Mouse (Mus musculus): Measurements from ENCODE around the gene Akr1c13. TPM values are rescaled to one million over a fixed set of nuclear protein-coding genes. Genes with fewer than 3 reads are reported as not detected.
"Not testable (repeated sequence)": the region's sequence is repeated elsewhere in the genome, so short reads cannot be mapped to it uniquely, and the experiment has no call there.

The Akr1c13 gene
- 3.2 and 3.7 TPM in 2 replicates for polyA plus RNA-seq (2014; fragmentation: Nextera tagmentation; extraction: Ambion mirVana)

DNA sequence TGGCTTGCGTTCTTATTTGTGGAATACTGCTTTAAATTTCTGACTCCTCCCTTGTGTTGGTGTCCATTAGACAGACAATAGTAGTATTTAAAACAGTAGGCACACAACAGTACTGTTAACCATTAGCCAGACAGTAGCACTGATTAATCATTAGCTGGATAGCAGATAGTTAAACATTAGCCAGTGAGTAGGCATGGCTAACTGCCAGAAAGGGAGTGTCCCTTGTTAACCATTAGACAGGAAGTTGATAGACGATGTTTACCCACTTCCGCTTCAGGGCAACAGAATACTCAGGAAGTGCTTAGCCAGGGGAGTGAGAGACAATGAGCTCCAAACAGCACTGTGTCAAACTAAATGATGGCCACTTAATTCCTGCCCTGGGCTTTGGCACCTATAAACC is at the start of gene Akr1c13:
Gene Akr1c13, plus strand, starts transcription at position 247 of the 400 bp plus-strand sequence.
- H3K4me2 ChIP-seq: no peak within 1 kb of the TSS

DNA sequence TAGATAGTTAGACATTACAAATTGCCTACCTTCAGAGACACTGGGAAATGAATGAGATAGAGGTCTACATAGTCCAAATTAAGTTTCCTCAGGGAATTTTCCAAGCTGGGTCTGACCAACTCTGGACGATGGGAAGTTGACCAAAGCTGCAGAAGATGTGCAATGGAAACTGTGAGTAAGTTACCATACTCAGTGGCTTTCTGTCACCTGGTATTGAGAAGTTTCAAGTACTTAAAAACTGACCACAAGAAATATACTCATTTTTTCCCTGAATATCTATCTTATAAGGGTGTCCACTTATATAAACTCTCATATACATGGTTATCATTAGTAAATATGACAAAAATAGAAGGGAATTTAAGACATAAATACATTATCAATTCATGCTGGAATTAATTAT is 46.7 kb upstream of the Akr1c13 start:
- H3K36me3 ChIP-seq (ENCODE audit: control insufficient read depth, insufficient read depth, low read length): no peaks in the 10 kb centered on the region
- no peak overlapping the region for H3K4me3 ChIP-seq (ENCODE audit: low read depth, low read length)
- H3K4me1 ChIP-seq (ENCODE audit: control insufficient read depth, insufficient read depth, low read length): no peaks in the 10 kb centered on the region
- H3K9ac ChIP-seq (ENCODE audit: low read depth, low read length): no peak overlapping the region
- no peaks in the 10 kb centered on the region for H3K9me3 ChIP-seq (replicated peaks; ENCODE audit: control insufficient read depth, low read length)
- H3K4me2 ChIP-seq: no peak overlapping the region
- H3K27me3 ChIP-seq (ENCODE audit: control insufficient read depth, insufficient read depth, low read length): no peaks in the 10 kb centered on the region
- 61% methylated on average over 1 of the region's 1 CpGs for WGBS (ENCODE audit: insufficient replicate concordance)
- H3K27ac ChIP-seq (ENCODE audit: low read depth, low read length): no peak overlapping the region
- ATAC-seq (replicated peaks; ENCODE audit: insufficient number of reproducible peaks, low FRiP score, low TSS enrichment): no peak

More for the DNA sequence above, at the start of gene Akr1c13:
- Histone ChIP-seq H3K4me1 (ENCODE audit: control insufficient read depth, insufficient read depth, low read length) (no peaks in the 10 kb centered on the region), H3K27me3 (ENCODE audit: control insufficient read depth, insufficient read depth, low read length) (no peaks in the 10 kb centered on the region), H3K27ac (ENCODE audit: low read depth, low read length) (no peak within 1 kb of the TSS), H3K36me3 (ENCODE audit: control insufficient read depth, insufficient read depth, low read length) (no peaks in the 10 kb centered on the region), H3K9ac (ENCODE audit: low read depth, low read length) (no peak within 1 kb of the TSS), H3K4me3 (ENCODE audit: low read depth, low read length) (no peak within 1 kb of the TSS), H3K9me3 (replicated peaks; ENCODE audit: control insufficient read depth, low read length) (no peaks in the 10 kb centered on the region)
- WGBS (ENCODE audit: insufficient replicate concordance): 58% methylated on average over 3 of the region's 3 CpGs
- ATAC-seq (replicated peaks; ENCODE audit: insufficient number of reproducible peaks, low FRiP score, low TSS enrichment): no peak

DNA sequence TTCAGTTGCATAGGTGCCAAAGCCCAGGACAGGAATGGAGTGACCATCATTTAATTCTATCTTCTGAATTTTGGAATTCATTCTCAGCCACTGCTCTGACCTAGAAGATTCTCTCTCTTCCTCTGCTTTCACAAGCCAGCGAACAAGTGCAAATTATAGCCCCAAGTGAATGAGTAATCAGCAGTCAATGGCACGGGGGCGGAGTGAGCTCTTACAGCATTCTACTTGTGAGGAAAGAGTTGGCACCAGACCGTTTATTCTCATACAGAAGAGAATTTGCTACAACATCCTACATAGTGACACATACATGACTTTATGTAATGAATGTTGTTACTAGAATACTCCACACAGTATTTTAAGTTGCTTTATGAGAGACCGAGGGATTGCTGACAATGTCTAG is 40.4 kb upstream of the Akr1c13 start, which contains the start of gene Akr1c18:
Gene Akr1c18, minus strand, starts transcription at position 137 of the 400 bp plus-strand sequence.
- Histone ChIP-seq H3K27ac (ENCODE audit: low read depth, low read length) (no peak within 1 kb of the TSS), H3K4me2 (no peak within 1 kb of the TSS), H3K4me1 (ENCODE audit: control insufficient read depth, insufficient read depth, low read length) (no peaks in the 10 kb centered on the region), H3K9ac (ENCODE audit: low read depth, low read length) (no peak within 1 kb of the TSS), H3K4me3 (ENCODE audit: low read depth, low read length) (no peak within 1 kb of the TSS), H3K9me3 (replicated peaks; ENCODE audit: control insufficient read depth, low read length) (no peaks in the 10 kb centered on the region), H3K36me3 (ENCODE audit: control insufficient read depth, insufficient read depth, low read length) (no peaks in the 10 kb centered on the region), H3K27me3 (ENCODE audit: control insufficient read depth, insufficient read depth, low read length) (no peaks in the 10 kb centered on the region)
- WGBS (ENCODE audit: insufficient replicate concordance): 84% methylated on average over 5 of the region's 5 CpGs
- ATAC-seq (replicated peaks; ENCODE audit: insufficient number of reproducible peaks, low FRiP score, low TSS enrichment): no peak

DNA sequence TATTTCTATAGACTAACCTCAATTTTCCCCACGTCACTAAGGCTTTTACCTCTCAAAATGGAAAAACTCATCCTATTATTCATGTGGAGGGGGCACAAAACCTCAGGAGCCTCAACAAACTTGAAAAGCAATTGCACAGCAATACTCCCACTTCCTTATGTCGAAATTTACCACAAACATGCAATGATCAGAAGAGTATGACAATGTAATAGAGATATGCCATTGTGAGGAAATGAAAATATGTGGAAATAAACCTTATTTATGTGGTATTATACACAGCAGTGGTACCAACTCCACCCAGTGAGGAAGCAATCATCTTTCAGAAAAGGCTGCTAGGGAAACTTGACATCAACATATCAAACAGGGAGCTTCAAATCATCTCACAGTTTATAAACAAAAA is 38.0 kb upstream of the Akr1c13 start:
- H3K9me3 ChIP-seq (replicated peaks; ENCODE audit: control insufficient read depth, low read length): no peaks in the 10 kb centered on the region
- no peak overlapping the region for H3K4me2 ChIP-seq
- 62% methylated on average over 2 of the region's 2 CpGs for WGBS (ENCODE audit: insufficient replicate concordance)
- ATAC-seq (replicated peaks; ENCODE audit: insufficient number of reproducible peaks, low FRiP score, low TSS enrichment): no peak
- no peaks in the 10 kb centered on the region for H3K36me3 ChIP-seq (ENCODE audit: control insufficient read depth, insufficient read depth, low read length)
- no peaks in the 10 kb centered on the region for H3K4me1 ChIP-seq (ENCODE audit: control insufficient read depth, insufficient read depth, low read length)
- H3K27me3 ChIP-seq (ENCODE audit: control insufficient read depth, insufficient read depth, low read length): no peaks in the 10 kb centered on the region
- no peak overlapping the region for H3K9ac ChIP-seq (ENCODE audit: low read depth, low read length)
- H3K4me3 ChIP-seq (ENCODE audit: low read depth, low read length): no peak overlapping the region
- H3K27ac ChIP-seq (ENCODE audit: low read depth, low read length): no peak overlapping the region

- WGBS (ENCODE audit: insufficient replicate concordance): 71% methylated on average over 3 of the region's 3 CpGs
- no peak for ATAC-seq (replicated peaks; ENCODE audit: insufficient number of reproducible peaks, low FRiP score, low TSS enrichment)
- H3K9ac ChIP-seq (ENCODE audit: low read depth, low read length): no peak overlapping the region
- H3K27me3 ChIP-seq (ENCODE audit: control insufficient read depth, insufficient read depth, low read length): no peaks in the 10 kb centered on the region
- no peaks in the 10 kb centered on the region for H3K4me1 ChIP-seq (ENCODE audit: control insufficient read depth, insufficient read depth, low read length)
- H3K27ac ChIP-seq (ENCODE audit: low read depth, low read length): no peak overlapping the region
- no peak overlapping the region for H3K4me2 ChIP-seq
- H3K9me3 ChIP-seq (replicated peaks; ENCODE audit: control insufficient read depth, low read length): no peaks in the 10 kb centered on the region
- no peaks in the 10 kb centered on the region for H3K36me3 ChIP-seq (ENCODE audit: control insufficient read depth, insufficient read depth, low read length)
- no peak overlapping the region for H3K4me3 ChIP-seq (ENCODE audit: low read depth, low read length)
Measured at GRCm38 (mm10) chr13:4153593-4153992, 37.4 kb upstream of the Akr1c13 start.

DNA sequence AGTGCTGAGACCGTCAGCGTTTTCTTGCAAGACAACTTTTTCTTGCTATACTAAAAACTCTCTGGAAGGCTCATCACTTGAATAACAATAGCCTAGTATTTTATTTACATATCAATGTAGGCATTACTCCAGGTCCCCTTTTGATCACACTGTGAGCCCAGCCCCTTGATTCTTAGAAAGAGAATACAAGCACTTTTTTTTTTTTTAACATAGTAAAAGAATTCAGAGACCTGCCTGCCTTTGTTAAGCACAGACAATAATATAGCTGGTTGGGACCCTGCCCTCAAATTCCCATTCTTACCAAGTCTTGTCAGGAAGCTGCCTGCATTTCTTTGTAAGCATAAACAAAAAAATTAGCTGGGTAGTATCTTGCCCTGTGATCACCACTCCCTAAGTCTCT is 35.7 kb upstream of the Akr1c13 start:
- H3K27ac ChIP-seq (ENCODE audit: low read depth, low read length): no peak overlapping the region
- ATAC-seq (replicated peaks; ENCODE audit: insufficient number of reproducible peaks, low FRiP score, low TSS enrichment): no peak
- no peaks in the 10 kb centered on the region for H3K4me1 ChIP-seq (ENCODE audit: control insufficient read depth, insufficient read depth, low read length)
- 77% methylated on average over 2 of the region's 2 CpGs for WGBS (ENCODE audit: insufficient replicate concordance)
- no peaks in the 10 kb centered on the region for H3K27me3 ChIP-seq (ENCODE audit: control insufficient read depth, insufficient read depth, low read length)
- no peak overlapping the region for H3K4me2 ChIP-seq
- no peak overlapping the region for H3K4me3 ChIP-seq (ENCODE audit: low read depth, low read length)
- no peaks in the 10 kb centered on the region for H3K36me3 ChIP-seq (ENCODE audit: control insufficient read depth, insufficient read depth, low read length)
- no peaks in the 10 kb centered on the region for H3K9me3 ChIP-seq (replicated peaks; ENCODE audit: control insufficient read depth, low read length)
- H3K9ac ChIP-seq (ENCODE audit: low read depth, low read length): no peak overlapping the region

- no peak for ATAC-seq (replicated peaks; ENCODE audit: insufficient number of reproducible peaks, low FRiP score, low TSS enrichment)
- Histone ChIP-seq H3K4me3 (ENCODE audit: low read depth, low read length) (no peak overlapping the region), H3K4me1 (ENCODE audit: control insufficient read depth, insufficient read depth, low read length) (no peaks in the 10 kb centered on the region), H3K27ac (ENCODE audit: low read depth, low read length) (no peak overlapping the region), H3K9ac (ENCODE audit: low read depth, low read length) (no peak overlapping the region), H3K4me2 (no peak overlapping the region), H3K9me3 (replicated peaks; ENCODE audit: control insufficient read depth, low read length) (no peaks in the 10 kb centered on the region), H3K36me3 (ENCODE audit: control insufficient read depth, insufficient read depth, low read length) (no peaks in the 10 kb centered on the region), H3K27me3 (ENCODE audit: control insufficient read depth, insufficient read depth, low read length) (no peaks in the 10 kb centered on the region)
- 32% methylated on average over 1 of the region's 1 CpGs for WGBS (ENCODE audit: insufficient replicate concordance)
Measured at GRCm38 (mm10) chr13:4168006-4168405, 22.9 kb upstream of the Akr1c13 start.

GRCm38 (mm10) chr13:4172978-4173377 is 18.0 kb upstream of the Akr1c13 start:
- Histone ChIP-seq H3K9me3 (replicated peaks; ENCODE audit: control insufficient read depth, low read length) (no peaks in the 10 kb centered on the region), H3K36me3 (ENCODE audit: control insufficient read depth, insufficient read depth, low read length) (no peaks in the 10 kb centered on the region), H3K27me3 (ENCODE audit: control insufficient read depth, insufficient read depth, low read length) (no peaks in the 10 kb centered on the region), H3K27ac (ENCODE audit: low read depth, low read length) (no peak overlapping the region), H3K4me3 (ENCODE audit: low read depth, low read length) (no peak overlapping the region), H3K4me1 (ENCODE audit: control insufficient read depth, insufficient read depth, low read length) (no peaks in the 10 kb centered on the region), H3K9ac (ENCODE audit: low read depth, low read length) (no peak overlapping the region), H3K4me2 (no peak overlapping the region)
- WGBS (ENCODE audit: insufficient replicate concordance): 28% methylated on average over 2 of the region's 2 CpGs
- ATAC-seq (replicated peaks; ENCODE audit: insufficient number of reproducible peaks, low FRiP score, low TSS enrichment): no peak

DNA sequence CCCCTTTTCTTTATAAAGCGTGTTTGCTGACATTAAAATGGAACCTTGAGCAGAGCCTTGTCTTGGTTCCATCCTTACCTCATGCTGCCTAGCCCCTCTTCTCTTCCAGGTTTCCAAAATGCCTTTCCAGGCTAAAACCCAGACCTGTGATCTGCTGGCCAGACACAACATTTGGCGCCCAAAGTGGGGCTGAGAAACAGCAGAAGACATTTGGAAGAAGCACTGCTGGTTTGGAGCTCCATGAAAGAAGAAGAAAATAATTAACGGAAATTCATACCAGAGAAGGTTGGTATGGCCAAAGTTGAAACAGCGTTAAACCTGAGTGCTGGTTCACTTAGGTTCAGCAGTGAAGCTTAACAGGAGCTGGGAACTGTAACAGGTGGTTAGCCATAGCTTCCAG is 9.6 kb upstream of the Akr1c13 start:
- not testable (repeated sequence) for H3K27ac ChIP-seq (ENCODE audit: low read depth, low read length); H3K9me3 ChIP-seq (replicated peaks; ENCODE audit: control insufficient read depth, low read length); H3K9ac ChIP-seq (ENCODE audit: low read depth, low read length); H3K4me1 ChIP-seq (ENCODE audit: control insufficient read depth, insufficient read depth, low read length); H3K4me2 ChIP-seq; H3K36me3 ChIP-seq (ENCODE audit: control insufficient read depth, insufficient read depth, low read length); H3K27me3 ChIP-seq (ENCODE audit: control insufficient read depth, insufficient read depth, low read length); H3K4me3 ChIP-seq (ENCODE audit: low read depth, low read length); ATAC-seq (replicated peaks; ENCODE audit: insufficient number of reproducible peaks, low FRiP score, low TSS enrichment)
- 88% methylated on average over 4 of the region's 4 CpGs for WGBS (ENCODE audit: insufficient replicate concordance)
